Mouse (Mus musculus) left cerebral cortex, adult 9 months (tissue): ENCODE data around the gene Gm28036.
"Not testable (repeated sequence)": the region's sequence is repeated elsewhere in the genome, so short reads cannot be mapped to it uniquely, and the experiment has no call there.

ENCODE experiments used
- DNase-seq, 2 experiments: peaks; one replicate each; pipeline ENCODE4 v3.0.0; 2022; ENCODE audit warnings: low spot score in 2 of 2

Gene Gm28036

GRCm38 (mm10) chr2:156126992-156127391 lies at the start of gene Gm28036:
Gene Gm28036 (minus strand): TSS chr2:156127092.
- DNase-seq = no peak

DNA sequence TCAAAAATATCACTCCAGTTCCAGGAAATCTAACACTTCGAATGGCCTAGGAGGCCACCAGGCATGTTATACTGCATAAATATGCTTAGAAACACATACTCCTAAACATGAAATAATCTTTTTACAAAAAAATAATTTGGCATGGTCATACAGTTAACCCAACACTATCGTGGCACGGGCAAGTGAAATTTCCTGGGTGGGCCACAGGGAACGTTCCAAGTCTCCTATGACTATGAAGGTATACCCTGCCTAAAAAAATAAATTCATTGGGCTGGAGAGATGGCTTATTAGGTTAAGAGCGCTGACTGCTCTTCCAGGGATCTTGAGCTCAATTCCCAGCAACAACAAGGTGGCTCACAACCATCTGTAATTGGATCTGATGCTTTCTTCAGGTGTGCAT lies 39.7 kb upstream of the Gm28036 start:
- no peak for DNase-seq

DNA sequence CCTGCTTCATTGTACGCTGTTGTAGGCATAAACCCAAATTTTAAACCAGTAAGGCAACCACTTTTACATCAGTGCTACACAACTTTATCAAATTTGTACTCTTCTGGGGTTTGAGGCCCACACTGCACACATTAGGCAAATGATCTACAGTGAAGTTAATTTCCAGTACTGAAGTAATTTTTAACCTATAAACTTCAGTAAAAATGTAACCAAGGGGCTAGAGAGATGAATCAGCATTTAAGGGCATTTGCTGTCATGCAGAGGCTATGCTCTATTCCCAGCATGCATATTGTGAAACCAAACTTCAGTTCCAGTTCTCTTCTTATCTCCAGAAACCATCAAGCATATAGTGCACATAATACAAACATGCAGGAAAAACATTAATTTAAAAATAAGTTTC lies 38.6 kb upstream of the Gm28036 start:
- no peak for DNase-seq

DNA sequence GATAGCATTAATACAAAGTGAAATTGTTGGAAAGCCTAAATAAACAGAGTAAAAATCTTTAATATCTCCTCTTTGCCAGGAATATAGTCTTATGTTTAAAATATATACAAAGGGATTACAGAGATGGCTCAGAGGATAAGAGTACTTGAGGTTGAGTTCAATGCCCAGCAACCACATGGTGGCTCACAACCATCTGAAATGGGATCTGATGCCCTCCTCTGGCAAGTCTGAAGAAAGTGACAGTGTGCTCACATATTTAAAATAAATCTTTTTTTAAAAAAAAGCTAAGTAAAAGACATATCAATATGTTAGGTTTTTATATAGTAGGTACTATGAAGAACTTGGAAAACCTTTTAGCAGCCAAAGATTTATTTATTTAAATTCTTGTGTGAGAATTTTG lies 24.6 kb upstream of the Gm28036 start:
- no peak for DNase-seq

DNA sequence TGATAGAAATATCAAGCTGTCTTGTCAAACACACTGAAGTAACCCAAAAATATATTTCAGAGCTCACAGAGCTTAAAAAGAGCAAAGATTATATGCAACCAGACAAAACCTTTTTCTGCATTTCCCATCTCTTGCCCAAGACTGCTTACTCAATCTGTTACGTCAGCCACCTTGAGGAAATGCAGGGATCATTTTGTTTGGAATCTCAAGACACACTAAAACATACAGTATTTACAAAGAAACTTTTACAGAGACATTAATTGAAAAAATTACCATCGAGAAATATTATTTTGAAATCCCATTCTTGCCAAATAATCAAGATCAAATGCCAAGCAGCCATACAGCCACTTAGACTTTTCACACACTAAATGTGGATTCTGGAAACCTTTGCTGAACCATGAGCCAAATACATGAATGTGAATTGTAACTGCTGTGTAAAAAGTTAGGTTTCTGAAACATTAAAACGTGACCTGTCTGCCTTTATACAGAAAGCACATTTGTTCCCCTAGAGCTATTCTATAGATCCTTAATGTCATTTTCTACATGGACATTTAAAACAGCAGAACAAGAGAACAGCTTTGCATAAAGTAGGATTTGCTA lies 20.5 kb upstream of the Gm28036 start:
- no peak for DNase-seq

DNA sequence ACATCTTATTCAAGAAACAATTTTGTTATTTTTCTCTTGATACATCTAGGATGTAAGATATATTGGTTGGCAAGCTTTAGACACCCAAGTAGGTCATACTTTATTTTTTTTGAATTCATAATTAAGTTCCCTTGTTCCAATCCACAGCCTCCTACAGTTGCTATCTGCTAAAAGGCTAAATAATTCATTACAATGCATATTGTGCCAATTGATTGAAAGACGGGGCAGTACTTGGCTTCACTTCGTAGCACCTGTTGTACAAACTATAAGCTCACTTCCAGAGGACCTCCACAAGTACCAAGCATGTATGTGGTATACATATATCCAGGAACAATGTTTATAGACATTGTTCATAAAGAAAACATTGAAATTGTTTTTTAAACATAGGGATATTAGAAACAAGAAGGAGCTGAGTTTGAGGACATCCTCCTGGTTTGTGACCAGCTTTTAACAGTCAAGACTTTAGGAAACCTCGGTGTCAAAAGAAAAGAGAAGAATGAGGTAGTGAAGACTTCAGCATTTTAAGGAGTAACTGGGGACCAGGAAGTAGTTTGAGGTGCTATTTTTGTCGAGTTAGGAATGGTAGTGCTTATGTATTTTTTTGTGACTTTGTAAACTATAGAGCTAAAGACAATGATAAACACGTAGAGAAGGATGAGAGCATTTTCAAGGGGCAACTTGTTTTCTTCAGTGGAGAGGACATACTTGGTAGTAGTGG lies 19.5 kb upstream of the Gm28036 start:
- DNase-seq = no peak

GRCm38 (mm10) chr2:156145486-156146130 lies 18.7 kb upstream of the Gm28036 start:
- DNase-seq = no peak

DNA sequence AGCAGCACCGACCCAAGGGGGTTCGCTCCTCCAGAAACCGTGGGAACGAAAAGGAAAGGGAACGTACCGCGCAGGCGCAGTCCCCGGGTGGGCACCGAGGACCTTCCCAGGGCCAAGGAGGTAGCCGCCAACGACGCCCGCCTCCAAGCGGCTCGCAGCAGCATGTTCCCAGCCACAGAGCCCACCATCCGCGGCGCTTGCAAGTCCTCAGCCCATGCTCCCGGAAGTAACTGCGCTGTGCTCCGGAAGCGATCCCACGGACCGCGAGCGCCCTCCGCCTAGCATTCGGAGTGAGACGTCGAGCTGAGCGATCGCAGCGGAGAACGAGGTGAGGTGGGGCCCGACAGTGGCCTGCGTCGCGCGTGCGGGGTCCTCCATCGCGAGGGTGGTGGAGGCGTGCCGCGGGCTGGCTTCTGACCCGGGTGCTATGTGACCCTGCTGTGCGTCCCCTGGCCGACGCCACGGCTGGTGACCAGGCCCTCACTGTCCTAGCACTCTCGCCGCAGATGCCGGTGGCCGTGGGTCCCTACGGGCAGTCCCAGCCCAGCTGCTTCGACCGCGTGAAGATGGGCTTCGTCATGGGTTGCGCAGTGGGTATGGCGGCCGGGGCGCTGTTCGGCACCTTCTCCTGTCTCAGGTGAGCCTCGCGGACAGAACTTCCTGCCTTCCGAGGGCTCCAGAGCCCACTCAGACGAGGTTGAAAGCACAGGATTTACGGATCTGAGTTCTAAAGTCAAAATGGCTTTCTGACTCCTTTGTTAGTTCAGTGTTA lies 17.2 kb upstream of the Gm28036 start, which contains the start of the genes Romo1 and Nfs1:
Romo1 (plus strand) TSS at position 87 of the 772 bp plus-strand sequence.
Nfs1 (minus strand) TSS at position 234 of the 772 bp plus-strand sequence.
- DNase-seq = peak; percentile 82 to 93

DNA sequence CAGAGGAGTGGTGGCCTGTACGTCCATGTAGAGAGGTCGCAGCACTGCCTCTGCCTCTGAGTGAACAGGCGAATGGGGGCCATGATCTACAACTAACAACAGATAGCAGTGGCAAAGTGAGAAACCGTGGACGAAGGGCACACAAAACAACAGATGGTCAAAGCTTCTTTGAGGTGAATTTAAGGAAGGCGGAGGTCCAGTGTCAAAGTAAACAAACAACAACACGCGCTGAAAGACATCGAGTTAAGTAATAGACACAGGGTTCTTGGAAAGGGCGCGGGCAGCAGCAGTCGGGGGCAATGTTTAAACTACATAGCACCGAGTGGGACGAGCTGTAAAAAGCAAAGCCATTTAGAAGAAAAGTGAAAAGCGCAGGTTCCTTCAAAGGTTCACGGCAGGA lies 16.5 kb upstream of the Gm28036 start:
- no peak for DNase-seq

- DNase-seq = no peak
These were observed 15.9 kb upstream of the Gm28036 start for GRCm38 (mm10) chr2:156142820-156143219.

GRCm38 (mm10) chr2:156135695-156136094 lies 8.8 kb upstream of the Gm28036 start:
- DNase-seq = no peak

DNA sequence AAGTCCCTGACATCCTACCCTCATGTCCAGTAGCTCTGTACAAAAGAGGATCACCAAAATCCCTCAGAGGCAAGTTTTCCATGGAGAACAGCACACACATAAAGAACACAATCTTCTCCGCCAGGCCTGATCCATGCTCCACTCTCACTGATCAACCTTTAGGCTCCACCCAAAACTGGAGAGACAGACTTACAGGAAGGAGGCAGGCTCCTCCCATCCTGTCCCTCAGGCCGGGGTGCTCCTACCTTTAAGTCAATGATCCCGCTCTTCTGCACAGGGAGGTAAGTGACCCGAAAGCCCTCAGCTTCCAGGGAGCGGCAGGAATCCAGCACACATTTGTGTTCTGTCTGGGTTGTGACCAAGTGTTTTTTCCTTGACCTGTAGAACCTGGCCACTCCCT lies 7.3 kb upstream of the Gm28036 start:
- DNase-seq = no peak

DNA sequence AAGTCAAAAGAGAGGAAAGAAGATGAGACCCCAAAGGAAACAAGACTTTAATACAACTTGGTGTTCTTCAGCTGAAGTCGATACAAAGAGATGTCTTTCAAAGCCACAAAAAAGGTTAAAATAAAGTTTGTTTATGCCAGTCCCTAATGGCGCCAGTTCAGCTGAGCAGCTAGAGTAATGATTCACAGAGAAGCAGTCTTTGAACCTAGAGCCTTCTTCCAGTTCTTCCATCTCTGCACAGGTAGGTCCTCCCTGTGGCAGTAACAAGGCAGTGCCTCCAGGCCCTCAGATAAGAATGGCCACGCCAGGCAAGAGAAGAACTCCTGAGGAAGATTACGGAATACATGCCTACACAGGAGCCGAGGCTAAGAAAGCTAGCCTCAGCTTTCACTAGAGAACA lies 3.2 kb downstream of the Gm28036 start:
- no peak for DNase-seq

DNA sequence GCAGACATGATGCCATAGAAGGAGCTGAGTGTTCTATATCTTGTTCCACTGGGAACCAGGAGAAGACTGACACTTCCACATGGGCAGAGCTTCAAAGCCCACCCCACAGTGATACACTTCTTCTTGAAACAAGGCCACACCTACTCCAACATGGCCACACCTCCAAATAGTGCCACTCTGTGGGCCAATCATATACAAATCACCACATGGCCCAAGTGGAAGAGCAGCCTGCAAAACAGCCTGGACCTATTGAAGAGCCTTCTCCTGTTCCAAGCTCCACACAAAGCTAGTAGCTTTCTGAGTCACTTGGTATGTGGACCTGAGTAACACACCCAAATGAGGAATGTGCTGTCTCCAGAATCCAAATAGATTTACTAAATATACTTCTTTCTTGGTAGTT lies 7.3 kb downstream of the Gm28036 start:
- no peak for DNase-seq

GRCm38 (mm10) chr2:156112080-156112423 lies 14.8 kb downstream of the Gm28036 start:
- not testable (repeated sequence) for DNase-seq

DNA sequence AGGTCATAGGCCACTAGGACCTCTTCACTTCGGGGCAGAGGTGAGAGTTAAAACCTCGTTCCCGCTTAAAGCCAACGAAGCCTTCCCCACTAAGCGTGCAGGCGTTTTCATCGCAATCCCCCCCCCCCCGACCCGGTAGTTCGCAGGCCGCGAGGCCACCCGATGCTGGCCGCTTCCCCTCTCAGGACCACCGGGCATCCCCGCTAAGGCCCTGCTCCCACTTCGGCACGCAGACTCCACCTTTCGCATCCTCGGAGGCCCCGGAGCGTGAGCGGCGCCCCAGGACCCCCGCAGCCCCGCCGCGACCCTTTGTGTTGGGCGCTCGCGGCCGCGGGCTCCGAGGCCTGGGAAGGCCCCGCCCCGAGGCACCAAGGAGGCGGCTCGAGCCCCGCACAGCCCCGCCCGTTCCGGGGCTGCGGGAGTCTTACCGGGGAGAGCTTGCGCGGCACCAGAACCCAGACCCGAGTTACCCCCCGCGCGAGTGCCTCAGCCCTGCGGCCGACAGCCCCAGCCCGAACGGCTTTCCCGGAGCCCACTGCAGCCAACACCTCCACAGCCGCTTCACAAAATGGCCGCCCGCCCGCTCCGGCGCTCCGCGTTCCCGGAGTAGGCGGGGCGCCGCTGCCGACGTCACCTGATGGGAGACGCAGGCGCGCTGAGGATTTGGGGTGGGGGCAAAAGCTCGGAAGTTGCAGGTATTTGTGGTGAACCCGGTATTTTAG lies 15.4 kb downstream of the Gm28036 start, which contains the start of the genes Cpne1 and Rbm12:
Cpne1 (minus strand) TSS at position 608 of the 722 bp plus-strand sequence.
Rbm12 (minus strand) TSS at position 621 of the 722 bp plus-strand sequence.
- peak; percentile 58 to 86 for DNase-seq

DNA sequence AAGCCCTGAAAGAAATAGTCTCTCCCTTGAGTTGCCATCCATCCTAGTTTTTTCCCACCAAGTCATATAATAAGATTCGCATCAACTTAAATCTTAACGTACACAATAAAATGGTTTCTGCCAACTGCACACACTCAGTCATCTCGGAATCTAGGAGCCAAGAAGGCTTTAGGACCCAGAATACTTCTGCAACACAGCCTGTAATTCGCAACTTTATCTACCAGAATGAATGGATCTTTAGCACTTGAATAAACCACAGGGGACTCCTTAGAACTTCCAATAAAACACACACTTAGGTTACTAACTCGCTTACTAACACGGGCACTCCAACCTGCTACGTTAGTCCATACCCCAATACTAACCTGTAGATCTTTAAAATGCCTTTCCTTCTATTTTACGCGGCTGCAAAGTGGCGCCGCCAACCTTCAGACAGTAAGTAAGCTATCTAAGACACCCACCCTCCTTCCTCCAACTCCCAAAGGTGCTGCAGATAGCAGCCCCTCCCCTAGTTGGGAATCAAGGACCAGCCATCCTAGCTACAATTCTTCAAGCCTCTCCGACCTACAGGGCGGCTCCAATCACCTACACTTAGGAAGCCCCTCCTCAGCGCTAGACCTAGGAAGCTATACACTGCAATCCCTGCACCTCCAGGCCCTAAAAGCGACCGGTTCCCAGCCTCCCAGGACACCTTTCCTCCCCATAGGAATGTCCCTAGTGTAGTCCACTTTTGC lies 16.1 kb downstream of the Gm28036 start:
- peak in 1 of 2 experiments; percentile 21 for DNase-seq

- no peak for DNase-seq
These were observed 35.0 kb downstream of the Gm28036 start for GRCm38 (mm10) chr2:156091926-156092325.

DNA sequence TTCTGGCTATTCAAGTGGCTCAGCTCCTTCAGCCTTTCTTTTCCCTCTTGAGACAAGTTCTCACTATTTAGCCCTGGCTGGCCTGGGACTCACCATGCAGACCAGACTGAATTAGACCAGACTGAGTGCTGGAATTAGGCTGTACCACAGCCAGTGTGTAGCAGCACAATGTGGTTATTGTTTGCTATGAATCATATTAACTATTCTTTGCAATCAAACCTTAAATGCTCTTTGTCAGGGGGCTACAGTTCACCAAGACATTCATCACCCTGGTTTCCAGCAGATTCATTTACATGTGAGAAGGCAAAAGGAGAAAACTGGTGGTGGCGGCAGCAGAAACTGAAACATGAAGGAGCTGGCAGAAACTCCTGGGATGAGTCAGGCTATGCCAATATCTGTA lies 37.1 kb downstream of the Gm28036 start:
- DNase-seq = no peak

- DNase-seq = no peak
These were observed 39.3 kb downstream of the Gm28036 start for GRCm38 (mm10) chr2:156087391-156088110.
